Mouse (Mus musculus): Measurements from ENCODE around the gene Fgf9. TPM values are rescaled to one million over a fixed set of nuclear protein-coding genes. Genes with fewer than 3 reads are reported as not detected.

Gene Fgf9
- total and polyA plus RNA-seq, 2 experiments from 2014 or later: 3.7 to 10.6 TPM

DNA sequence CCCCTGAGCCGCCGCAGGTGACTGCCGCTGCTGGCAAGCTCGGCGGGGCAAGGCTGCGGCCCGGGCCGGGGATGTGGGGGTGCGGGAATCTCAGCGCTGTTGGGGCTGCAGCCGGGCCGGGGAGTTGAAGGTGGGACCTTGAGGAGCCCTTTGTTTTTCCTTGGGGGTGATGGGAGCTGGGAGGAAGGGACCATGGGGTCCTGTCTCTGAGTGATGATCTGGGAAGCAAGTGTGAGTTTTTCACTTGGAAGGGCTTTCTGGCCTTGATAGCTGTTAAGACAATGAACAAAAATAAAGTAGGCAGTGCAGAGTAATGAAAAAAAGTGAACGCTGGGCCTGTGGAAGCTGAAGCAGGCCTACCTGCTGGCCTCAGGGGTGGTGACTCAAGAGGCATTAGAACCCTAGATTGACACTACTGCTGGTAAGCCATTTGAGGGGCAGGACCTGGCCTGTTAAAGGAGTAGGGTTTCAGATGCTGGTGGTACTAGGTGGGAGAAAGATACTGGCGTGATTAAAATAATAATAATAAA is 6.4 kb downstream of the Fgf9 start:
- Histone ChIP-seq H3K4me1 (ENCODE audit: control insufficient read depth, insufficient read depth) (peaks cover 21% of the 10 kb centered on the region), H3K9me3 (replicated peaks; ENCODE audit: control insufficient read depth, low read length) (no peaks in the 10 kb centered on the region), H3K4me3 (ENCODE audit: low read depth, low read length) (peak overlapping the region; percentile 84), H3K27me3 (ENCODE audit: control insufficient read depth, insufficient read depth, low read length) (peaks cover 17% of the 10 kb centered on the region), H3K36me3 (replicated peaks; ENCODE audit: control insufficient read depth, insufficient read depth, low read length) (no peaks in the 10 kb centered on the region), H3K9ac (replicated peaks; ENCODE audit: low read depth, low read length) (peak overlapping the region; percentile 67), H3K27ac (ENCODE audit: low read depth) (peak overlapping the region; percentile 86), H3K4me2 (ENCODE audit: low read depth, low read length) (peak overlapping the region; percentile 86)
- 10% methylated on average over 14 of the region's 14 CpGs for WGBS
- ATAC-seq (ENCODE audit: insufficient read depth, low read depth) (no peak), DNase-seq (ENCODE audit: low spot score) (no peak)
- TF ChIP-seq EP300 (IDR thresholded peaks at IDR 0.05; ENCODE audit: low read depth) (no peak), CTCF (IDR thresholded peaks at IDR 0.05; ENCODE audit: low read depth) (no peak)

DNA sequence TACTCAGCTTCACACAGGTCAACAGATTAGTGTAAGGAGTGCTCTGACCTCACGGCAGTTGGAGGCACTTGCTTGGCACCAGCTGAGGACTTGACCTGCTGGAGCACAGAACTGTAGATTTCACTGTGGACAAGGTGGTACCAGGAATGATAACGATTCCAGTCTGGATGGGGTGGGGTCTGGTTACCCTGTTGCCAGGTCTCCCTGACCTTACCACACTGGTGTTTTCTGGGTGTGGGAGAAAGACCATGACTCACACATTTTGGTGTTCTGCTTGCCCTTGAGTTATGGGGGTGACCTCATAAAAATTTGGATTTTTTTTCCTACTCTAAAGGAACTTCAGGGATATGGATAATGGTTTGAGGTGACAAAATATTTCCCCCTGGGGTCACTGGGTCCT is 9.1 kb downstream of the Fgf9 start:
- Histone ChIP-seq H3K4me2 (ENCODE audit: low read depth, low read length) (no peak overlapping the region), H3K4me3 (ENCODE audit: low read depth, low read length) (no peak overlapping the region), H3K9me3 (replicated peaks; ENCODE audit: control insufficient read depth, low read length) (peaks cover 7% of the 10 kb centered on the region; the same call in 1 of the 2 replicates), H3K9ac (replicated peaks; ENCODE audit: low read depth, low read length) (no peak overlapping the region), H3K27me3 (ENCODE audit: control insufficient read depth, insufficient read depth, low read length) (peaks cover 12% of the 10 kb centered on the region), H3K27ac (ENCODE audit: low read depth) (no peak overlapping the region), H3K36me3 (replicated peaks; ENCODE audit: control insufficient read depth, insufficient read depth, low read length) (0 out of 2 replicates have a peak, but pooled peaks cover 3% of the 10 kb centered on the region), H3K4me1 (ENCODE audit: control insufficient read depth, insufficient read depth) (peaks cover 15% of the 10 kb centered on the region)
- no peak for TF ChIP-seq EP300 (IDR thresholded peaks at IDR 0.05; ENCODE audit: low read depth)
- 50% methylated on average over 2 of the region's 2 CpGs for WGBS
- no peak for ATAC-seq (ENCODE audit: insufficient read depth, low read depth)
- no peak for DNase-seq (ENCODE audit: low spot score)

DNA sequence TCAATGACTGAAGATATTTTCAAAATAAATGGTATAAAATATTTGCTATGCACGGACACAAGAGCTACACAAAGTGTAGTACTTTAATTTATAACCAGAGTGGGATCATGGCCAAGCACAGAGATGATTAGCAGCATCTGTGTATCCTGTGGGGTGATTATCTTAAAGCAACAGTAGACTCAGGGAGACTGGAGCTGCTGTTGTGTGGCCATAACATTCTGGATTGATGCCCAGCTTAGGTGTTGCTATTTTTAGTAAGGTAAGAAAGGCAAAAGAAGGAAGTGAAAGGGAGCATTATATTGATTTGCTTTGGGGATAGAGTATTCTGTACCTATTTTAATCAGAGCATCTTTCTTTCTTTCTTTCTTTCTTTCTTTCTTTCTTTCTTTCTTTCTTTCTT is 11.6 kb downstream of the Fgf9 start:
- Histone ChIP-seq H3K9ac (replicated peaks; ENCODE audit: low read depth, low read length) (no peak overlapping the region), H3K4me1 (ENCODE audit: control insufficient read depth, insufficient read depth) (peaks cover 20% of the 10 kb centered on the region), H3K27me3 (ENCODE audit: control insufficient read depth, insufficient read depth, low read length) (peaks cover under 1% of the 10 kb centered on the region), H3K36me3 (replicated peaks; ENCODE audit: control insufficient read depth, insufficient read depth, low read length) (0 out of 2 replicates have a peak, but pooled peaks cover 3% of the 10 kb centered on the region), H3K27ac (ENCODE audit: low read depth) (no peak overlapping the region), H3K4me3 (ENCODE audit: low read depth, low read length) (no peak overlapping the region), H3K9me3 (replicated peaks; ENCODE audit: control insufficient read depth, low read length) (peaks cover 7% of the 10 kb centered on the region; the same call in 1 of the 2 replicates), H3K4me2 (ENCODE audit: low read depth, low read length) (no peak overlapping the region)
- ATAC-seq (ENCODE audit: insufficient read depth, low read depth): peak; percentile 36; the same call in 1 of the 2 replicates
- peak; percentile 77 for DNase-seq (ENCODE audit: low spot score)
- 13% methylated on average over 1 of the region's 1 CpGs for WGBS
- no peak for TF ChIP-seq EP300 (IDR thresholded peaks at IDR 0.05; ENCODE audit: low read depth)
- no peak for TF ChIP-seq CTCF (IDR thresholded peaks at IDR 0.05; ENCODE audit: low read depth)

DNA sequence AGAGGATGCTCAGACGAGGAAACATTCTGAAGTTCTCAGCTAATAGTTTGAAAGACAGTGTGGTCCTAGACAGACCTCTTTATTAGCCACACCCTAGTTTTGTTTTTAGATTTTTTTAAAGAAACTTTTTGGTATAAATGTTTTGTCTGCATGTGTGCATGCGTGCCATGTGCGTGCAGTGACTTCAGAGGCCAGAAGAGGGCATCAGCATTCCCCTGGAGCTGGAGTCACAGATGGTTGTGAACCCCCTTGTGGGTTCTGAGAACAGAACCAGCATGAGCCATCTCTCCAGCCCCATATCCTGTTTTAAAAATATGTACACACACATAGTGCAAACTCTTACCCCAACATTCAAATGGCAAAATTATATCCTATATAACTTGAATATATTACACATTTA is 13.9 kb downstream of the Fgf9 start:
- TF ChIP-seq CTCF (IDR thresholded peaks at IDR 0.05; ENCODE audit: low read depth) (no peak), EP300 (IDR thresholded peaks at IDR 0.05; ENCODE audit: low read depth) (no peak)
- H3K4me1 ChIP-seq (ENCODE audit: control insufficient read depth, insufficient read depth): peaks cover 20% of the 10 kb centered on the region
- no peak overlapping the region for H3K27ac ChIP-seq (ENCODE audit: low read depth)
- peaks cover 7% of the 10 kb centered on the region; the same call in 1 of the 2 replicates for H3K9me3 ChIP-seq (replicated peaks; ENCODE audit: control insufficient read depth, low read length)
- ATAC-seq (ENCODE audit: insufficient read depth, low read depth) (no peak), DNase-seq (ENCODE audit: low spot score) (no peak)
- H3K4me3 ChIP-seq (ENCODE audit: low read depth, low read length): no peak overlapping the region
- no peaks in the 10 kb centered on the region for H3K27me3 ChIP-seq (ENCODE audit: control insufficient read depth, insufficient read depth, low read length)
- no peak overlapping the region for H3K4me2 ChIP-seq (ENCODE audit: low read depth, low read length)
- no peak overlapping the region for H3K9ac ChIP-seq (replicated peaks; ENCODE audit: low read depth, low read length)
- 96% methylated on average over 3 of the region's 3 CpGs for WGBS
- 0 out of 2 replicates have a peak, but pooled peaks cover 3% of the 10 kb centered on the region for H3K36me3 ChIP-seq (replicated peaks; ENCODE audit: control insufficient read depth, insufficient read depth, low read length)

DNA sequence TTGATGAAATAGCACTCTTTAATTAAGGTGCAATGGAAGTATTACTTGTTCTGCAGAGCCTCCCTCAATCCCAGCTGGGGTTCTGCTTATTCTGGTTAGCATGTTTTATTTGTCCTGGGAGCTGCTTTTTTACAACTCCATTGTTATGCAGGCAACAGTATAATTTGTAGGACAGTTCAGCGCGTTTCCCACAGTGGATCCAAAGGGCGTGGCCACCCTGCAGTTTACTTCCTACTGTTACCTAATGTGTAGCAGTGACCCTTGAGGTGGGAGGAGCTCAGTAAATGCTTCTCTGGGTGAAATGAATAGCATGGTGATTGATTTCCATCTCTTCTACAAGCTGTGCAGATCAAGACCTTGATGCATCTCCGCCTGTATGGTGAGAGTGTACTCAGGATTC is 17.0 kb downstream of the Fgf9 start:
- 0 out of 2 replicates have a peak, but pooled peaks cover 4% of the 10 kb centered on the region for H3K4me1 ChIP-seq (ENCODE audit: control insufficient read depth, insufficient read depth)
- H3K9me3 ChIP-seq (replicated peaks; ENCODE audit: control insufficient read depth, low read length): peaks cover 7% of the 10 kb centered on the region; the same call in 1 of the 2 replicates
- DNase-seq (ENCODE audit: low spot score): no peak
- 0 out of 2 replicates have a peak, but pooled peaks cover 3% of the 10 kb centered on the region for H3K36me3 ChIP-seq (replicated peaks; ENCODE audit: control insufficient read depth, insufficient read depth, low read length)
- no peaks in the 10 kb centered on the region for H3K27me3 ChIP-seq (ENCODE audit: control insufficient read depth, insufficient read depth, low read length)
- 72% methylated on average over 4 of the region's 4 CpGs for WGBS
- H3K27ac ChIP-seq (ENCODE audit: low read depth): no peak overlapping the region
- H3K9ac ChIP-seq (replicated peaks; ENCODE audit: low read depth, low read length): no peak overlapping the region
- no peak overlapping the region for H3K4me2 ChIP-seq (ENCODE audit: low read depth, low read length)
- H3K4me3 ChIP-seq (ENCODE audit: low read depth, low read length): no peak overlapping the region
- no peak for TF ChIP-seq CTCF (IDR thresholded peaks at IDR 0.05; ENCODE audit: low read depth)
- TF ChIP-seq EP300 (IDR thresholded peaks at IDR 0.05; ENCODE audit: low read depth): no peak
- no peak for ATAC-seq (ENCODE audit: insufficient read depth, low read depth)

DNA sequence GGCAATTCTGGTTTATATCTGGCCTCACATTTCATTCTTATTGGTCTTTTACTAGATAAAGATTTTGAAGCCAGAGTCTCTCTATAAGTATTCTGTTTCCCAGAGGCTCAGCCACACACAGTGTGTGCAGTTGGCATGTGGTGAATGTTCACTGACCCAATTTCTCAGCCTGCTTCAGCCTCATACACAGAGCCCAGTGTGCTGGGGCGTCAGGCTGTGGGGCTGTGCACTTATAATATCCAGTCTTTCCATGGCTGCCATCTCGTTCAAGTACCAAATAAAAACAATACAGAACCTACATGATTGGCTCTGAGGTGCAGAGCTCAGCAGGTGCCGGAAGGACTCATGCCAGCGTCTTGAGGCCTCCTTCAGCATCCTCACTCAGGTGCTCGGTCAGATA is 19.1 kb downstream of the Fgf9 start:
- no peak for DNase-seq (ENCODE audit: low spot score)
- Histone ChIP-seq H3K4me3 (ENCODE audit: low read depth, low read length) (no peak overlapping the region), H3K27me3 (ENCODE audit: control insufficient read depth, insufficient read depth, low read length) (no peaks in the 10 kb centered on the region), H3K36me3 (replicated peaks; ENCODE audit: control insufficient read depth, insufficient read depth, low read length) (no peaks in the 10 kb centered on the region), H3K4me2 (ENCODE audit: low read depth, low read length) (no peak overlapping the region), H3K4me1 (ENCODE audit: control insufficient read depth, insufficient read depth) (0 out of 2 replicates have a peak, but pooled peaks cover 4% of the 10 kb centered on the region), H3K9me3 (replicated peaks; ENCODE audit: control insufficient read depth, low read length) (no peaks in the 10 kb centered on the region), H3K27ac (ENCODE audit: low read depth) (no peak overlapping the region), H3K9ac (replicated peaks; ENCODE audit: low read depth, low read length) (no peak overlapping the region)
- 80% methylated on average over 5 of the region's 5 CpGs for WGBS
- TF ChIP-seq CTCF (IDR thresholded peaks at IDR 0.05; ENCODE audit: low read depth) (no peak), EP300 (IDR thresholded peaks at IDR 0.05; ENCODE audit: low read depth) (no peak)
- no peak for ATAC-seq (ENCODE audit: insufficient read depth, low read depth)

All from heart, postnatal 0 days (tissue).